Mouse (Mus musculus) heart, postnatal 4 days (tissue): ENCODE data around the gene Cbx7. TPM values are rescaled to one million over a fixed set of nuclear protein-coding genes. Genes with fewer than 3 reads are reported as not detected.
A peak's percentile ranks its signal among the peaks of the same experiment; 100 is the strongest.

ENCODE experiments used
- DNase-seq: peaks from one replicate; pipeline ENCODE4 v3.0.0; 2021
- microRNA-seq, 2 experiments: library from miRNA; unstranded; fragments of <30 nt; microRNA quantifications; one replicate each; pipeline ENCODE4 v1.2.0; 2021 to 2022
- total RNA-seq, 2 experiments: library from RNA; stranded (reverse); gene quantifications; 2 replicates each; pipeline ENCODE4 v1.2.3; 2021

The Cbx7 gene
- total RNA-seq, 2 experiments from 2014 or later: 1.7 to 2.0 TPM

DNA sequence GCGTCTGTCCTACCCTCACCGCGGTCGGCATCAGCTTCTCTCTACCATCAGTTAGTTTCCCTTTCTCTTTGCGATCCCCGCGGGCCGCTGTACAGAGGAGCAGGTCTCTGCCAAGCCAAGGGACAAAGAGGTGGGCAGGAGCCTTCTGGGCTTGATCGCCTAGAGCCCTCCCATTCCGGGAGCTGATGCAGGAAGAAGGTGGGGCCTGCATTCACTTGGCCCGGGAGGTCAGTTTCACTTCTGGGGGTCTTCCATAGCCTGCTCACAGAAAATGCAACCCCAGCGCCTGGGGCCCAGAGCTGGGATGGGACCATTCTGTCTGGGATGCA, 78.7 kb downstream of the Cbx7 start:
- peak; percentile 71 for DNase-seq

DNA sequence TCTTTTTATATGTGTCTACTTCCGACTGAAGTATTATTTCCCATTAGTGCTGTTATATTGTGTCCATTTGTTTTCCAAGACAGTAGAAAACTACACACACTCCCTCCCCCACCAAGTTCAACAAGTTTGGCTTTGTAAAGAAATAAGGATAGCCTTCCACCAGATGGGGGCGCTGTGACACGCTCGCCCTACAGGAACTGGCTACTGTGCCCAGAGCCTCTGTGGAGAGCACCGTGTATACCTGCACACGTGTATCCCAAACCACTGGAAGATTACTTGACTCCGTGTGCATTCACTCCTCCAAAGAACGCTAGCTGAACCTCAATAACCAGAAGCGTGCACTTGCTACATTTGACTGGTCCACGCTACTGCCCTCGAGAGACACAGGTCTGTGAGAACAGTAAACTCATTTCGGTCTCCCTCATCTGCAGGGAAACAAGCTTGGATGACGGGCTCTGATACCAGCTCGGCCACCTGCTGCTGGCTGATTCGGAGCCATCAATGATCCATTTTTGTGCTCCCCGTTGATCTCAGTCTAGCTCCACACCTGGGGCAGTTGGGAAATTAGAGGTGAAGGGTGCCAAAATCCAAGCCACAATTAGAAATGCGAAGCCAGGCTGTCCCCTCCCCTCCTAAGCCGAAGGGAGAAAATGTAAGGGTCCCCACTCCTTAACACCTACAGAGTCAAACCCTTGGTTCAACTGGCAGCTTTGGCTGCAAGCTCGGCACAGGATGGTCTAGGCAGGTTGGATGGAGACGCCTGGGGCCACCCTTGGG, 79.3 kb downstream of the Cbx7 start, which contains the start of gene Apobec3:
Apobec3 (plus strand) TSS at position 224 of the 777 bp plus-strand sequence.
- DNase-seq: peak; percentile 84

GRCm38 (mm10) chr15:79884820-79885219, 86.1 kb downstream of the Cbx7 start:
- no peak for DNase-seq

- peak; percentile 97 for DNase-seq
These were observed 87.5 kb downstream of the Cbx7 start for GRCm38 (mm10) chr15:79883352-79883822.

DNA sequence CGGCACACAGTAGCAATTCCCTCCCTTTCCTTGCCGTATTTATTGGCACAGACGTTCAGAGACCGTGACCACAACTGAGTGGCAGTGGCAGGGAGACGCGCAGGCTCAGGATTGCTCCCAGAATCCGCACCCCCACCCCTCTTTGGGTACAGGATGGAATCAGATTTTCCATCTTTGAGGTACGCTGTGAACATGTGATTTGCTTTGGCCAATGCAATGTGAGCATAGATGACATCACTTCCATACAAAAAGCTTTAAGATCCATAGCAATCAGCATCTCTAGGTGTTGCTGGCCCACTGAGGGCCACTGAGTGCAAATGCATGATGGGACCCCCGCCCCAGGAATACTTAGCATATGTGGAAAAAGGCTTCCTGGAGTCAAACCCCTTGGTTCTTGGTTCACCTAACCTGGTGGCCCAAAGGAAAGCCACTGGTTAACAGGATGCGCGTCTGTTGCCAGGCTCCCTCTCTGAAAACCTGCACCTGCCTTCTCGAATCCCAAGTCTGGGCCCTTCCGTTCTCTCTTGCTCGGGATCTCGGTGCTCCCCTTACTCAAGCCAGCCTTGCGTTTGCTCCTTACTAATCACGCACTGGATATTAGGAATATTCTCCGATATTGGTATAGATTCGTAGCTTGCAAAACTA, 88.2 kb downstream of the Cbx7 start:
- DNase-seq: no peak

GRCm38 (mm10) chr15:79880477-79880876, 90.4 kb downstream of the Cbx7 start:
- DNase-seq: no peak

DNA sequence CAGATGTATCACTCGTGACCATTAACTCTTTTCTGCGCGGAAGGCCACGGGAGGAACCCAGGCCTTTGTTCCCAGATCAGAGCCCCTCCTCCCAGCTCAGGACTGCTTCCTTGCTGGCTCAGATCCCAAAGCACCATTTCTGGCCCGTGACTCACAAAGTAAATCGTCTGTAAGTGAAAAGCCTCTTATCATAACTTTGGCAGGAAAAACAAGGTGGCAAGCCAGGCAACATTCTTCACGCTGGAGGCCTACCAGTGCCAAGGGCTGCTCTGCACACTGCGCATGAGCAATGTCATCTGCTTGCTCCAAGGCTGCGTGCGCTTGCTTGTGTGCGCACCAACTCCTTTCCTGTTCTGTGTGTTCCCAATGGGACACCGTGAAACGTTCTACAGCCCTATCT, 91.6 kb downstream of the Cbx7 start:
- DNase-seq: peak; percentile 94

DNA sequence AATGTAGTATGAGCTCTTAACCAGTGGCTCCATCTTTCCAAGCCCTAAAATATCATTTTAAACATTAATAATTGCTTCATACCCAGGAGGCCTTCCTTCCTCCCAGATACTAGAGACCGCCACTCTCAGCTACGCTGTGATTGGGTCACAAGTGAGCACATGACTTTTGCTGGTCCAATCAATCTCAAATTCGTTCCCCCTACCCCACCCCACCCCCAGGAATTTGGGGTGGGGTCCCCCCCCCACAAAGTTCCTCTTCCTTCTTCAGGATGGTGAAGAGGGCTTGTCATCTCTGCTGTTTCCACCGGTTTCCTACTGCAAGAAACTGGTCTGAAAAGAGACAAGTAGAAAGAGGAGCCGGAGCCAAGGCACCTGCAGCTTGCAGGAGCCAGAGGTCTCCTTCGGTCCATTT, 92.2 kb downstream of the Cbx7 start:
- peak; percentile 54 for DNase-seq

DNA sequence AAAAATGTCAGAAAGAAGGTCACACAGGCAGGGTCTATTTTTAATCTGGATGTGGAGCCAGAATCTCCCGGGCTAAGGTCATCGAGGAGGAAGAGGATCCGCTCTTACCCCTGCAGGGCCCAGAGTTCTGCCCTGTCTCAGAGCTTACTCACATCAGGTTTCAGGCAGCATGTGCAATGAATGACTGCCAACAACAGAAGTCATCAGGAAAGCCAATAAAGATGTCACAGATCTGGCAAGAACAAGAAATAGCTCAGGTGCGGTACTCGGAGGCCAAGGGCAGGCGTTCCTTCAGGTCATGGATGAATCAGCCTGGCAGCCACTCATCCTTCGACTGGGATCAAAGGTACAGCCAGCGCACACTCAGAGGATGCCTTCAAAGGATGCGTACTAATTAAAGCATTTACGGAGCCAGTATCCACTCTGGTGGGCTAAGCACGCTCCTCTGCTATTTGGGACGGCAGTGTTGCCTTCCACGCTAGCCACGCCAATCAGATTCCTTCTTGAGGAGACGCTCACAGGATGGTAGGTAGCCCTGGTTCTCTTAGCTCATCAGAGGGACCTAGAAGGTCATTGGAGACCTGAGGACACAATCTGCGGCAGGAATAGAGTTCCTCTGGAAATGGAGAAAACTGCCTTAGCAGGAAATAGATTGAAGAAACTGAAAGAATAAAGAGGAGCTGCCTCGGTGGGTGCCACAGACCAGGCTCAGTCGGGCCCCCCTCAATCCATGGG, 95.5 kb downstream of the Cbx7 start:
- no peak for DNase-seq

GRCm38 (mm10) chr15:79873995-79874394, 96.9 kb downstream of the Cbx7 start:
- DNase-seq: no peak

DNA sequence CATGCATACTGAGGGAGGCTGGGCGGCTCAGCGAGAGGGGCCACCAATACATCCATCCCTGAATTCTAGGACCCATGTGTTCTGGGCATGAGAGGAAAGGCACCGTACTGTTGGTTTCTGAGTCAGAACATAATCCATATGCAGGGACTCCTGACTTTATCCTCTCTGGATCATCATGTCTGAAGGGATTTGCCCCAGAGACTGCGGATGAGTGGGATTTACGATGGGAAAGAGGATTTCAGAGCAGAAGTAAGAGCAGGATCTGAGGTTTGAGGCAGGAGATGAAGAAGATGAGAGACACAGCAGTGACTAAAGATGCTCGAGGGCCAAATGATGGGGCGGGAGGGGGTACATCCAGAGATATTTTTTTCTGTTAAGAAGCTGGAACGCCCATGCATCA, 97.4 kb downstream of the Cbx7 start:
- no peak for DNase-seq

DNA sequence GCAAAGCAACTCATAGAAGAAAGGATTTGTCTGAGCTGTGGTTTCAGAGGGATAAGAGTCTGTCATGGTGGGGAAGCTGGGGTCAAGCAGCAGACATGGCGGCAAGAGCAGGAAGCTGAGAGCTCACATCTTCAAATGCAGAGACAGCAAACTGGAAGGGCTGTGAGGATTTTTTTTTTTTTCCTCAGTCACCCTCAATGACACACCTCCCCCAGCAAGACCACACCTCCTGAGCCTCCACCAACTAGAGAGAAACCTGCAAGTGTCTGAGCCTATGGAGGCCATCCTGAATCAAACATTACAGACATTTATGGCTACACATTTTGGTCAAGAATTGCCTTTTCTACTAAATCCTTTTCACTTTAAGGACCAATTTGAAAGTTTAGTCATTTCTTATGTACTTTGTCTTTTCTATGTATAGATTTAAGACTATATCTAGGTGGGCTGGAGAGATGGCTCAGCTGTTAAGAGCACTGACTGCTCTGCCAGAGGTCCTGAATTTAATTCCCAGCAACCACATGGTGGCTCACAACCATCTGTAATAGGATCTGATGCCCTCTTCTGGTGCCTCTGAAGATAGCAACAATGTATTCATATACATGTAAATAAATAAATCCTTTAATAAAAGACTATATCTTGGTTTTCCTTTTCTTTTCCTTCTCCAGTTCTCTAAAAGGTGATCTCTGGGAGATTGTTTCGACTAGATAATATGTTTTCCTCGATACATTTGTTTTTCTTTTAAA, 103.5 kb downstream of the Cbx7 start:
- DNase-seq: no peak

Small RNAs within 50 kb of the gene (microRNA-seq; reads per million reads assigned to microRNA genes)
- gene Mir7213: 4.5 to 5.5 reads per million in 2 experiments

Other genes starting within 250 kb of the Cbx7 start
- gene Sun2, start 228.6 kb downstream of the Cbx7 start, total RNA-seq: 10 to 100 TPM; 54.7 to 62.3 TPM
- gene Dnal4, start 193.3 kb downstream of the Cbx7 start, total RNA-seq: 10 to 100 TPM; 22.3 to 25.1 TPM
- gene Nptxr, start 166.4 kb downstream of the Cbx7 start, total RNA-seq: 1 to 10 TPM; 5.8 to 6.0 TPM
- 1 to 10 TPM; 1.3 to 1.5 TPM for gene Npcd, start 136.9 kb downstream of the Cbx7 start, total RNA-seq
- 10 to 100 TPM; 53.1 to 57.5 TPM for gene Cbx6, start 136.4 kb downstream of the Cbx7 start, total RNA-seq
- gene Apobec3, start 79.5 kb downstream of the Cbx7 start, total RNA-seq: 10 to 100 TPM in 1 of 2 experiments, 1 to 10 TPM in 1; 8.7 to 10.1 TPM
- 10 to 100 TPM; 46.4 to 50.7 TPM for gene Pdgfb, start 43.9 kb upstream of the Cbx7 start, total RNA-seq
- gene Syngr1, start 120.2 kb upstream of the Cbx7 start, total RNA-seq: 10 to 100 TPM; 73.4 to 86.0 TPM
- gene Rpl3, start 120.7 kb upstream of the Cbx7 start, total RNA-seq: 100 to 1,000 TPM; 591 to 607 TPM
- 10 to 100 TPM; 36.5 to 37.0 TPM for gene Tab1, start 162.0 kb upstream of the Cbx7 start, total RNA-seq
- 1 to 10 TPM; 2.5 TPM for gene Mgat3, start 202.6 kb upstream of the Cbx7 start, total RNA-seq